Mouse (Mus musculus) liver, postnatal 0 days (tissue): Measurements from ENCODE around the gene Zbtb37.

Source experiments
- CTCF ChIP-seq: sonication (generic); IDR thresholded peaks from 2 replicates; pipeline ENCODE4 v1.5.1; 2016; ENCODE audit warnings: antibody characterized with exemption, low read depth
- EP300 ChIP-seq: IDR thresholded peaks from 2 replicates; pipeline ENCODE4 v1.6.1; 2016; ENCODE audit warnings: antibody characterized with exemption, low read depth, mild to moderate bottlenecking

DNA sequence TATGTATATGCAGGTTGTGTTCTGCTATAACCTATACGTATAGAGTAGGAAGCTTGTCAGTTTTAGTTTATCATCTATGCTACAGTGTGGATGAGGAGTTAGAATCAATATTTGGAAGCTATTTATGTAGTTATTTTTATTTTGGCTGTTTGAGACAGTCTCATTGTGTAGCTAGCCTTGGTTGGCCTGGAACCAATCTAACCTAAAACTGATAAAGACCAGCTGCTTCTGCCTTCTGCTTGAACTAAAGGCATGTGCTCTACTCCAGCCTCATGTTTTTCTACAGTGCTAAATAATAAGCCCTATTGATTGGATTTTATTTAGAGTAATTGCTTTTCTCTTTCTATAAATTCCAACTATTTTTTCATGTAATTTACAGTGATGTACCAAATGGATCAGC, 67.4 kb downstream of the Zbtb37 start:
- TF ChIP-seq CTCF, result no peak
- no peak for TF ChIP-seq EP300
